10 mouse cellular contexts compared by ENCODE assay signal in genomic region chrX:11800400-11800941, GRCm38 (mm10).
DNase-seq lines count a peak whose midpoint lies in the region; ATAC-seq lines count a peak whose summit lies in the region.
"Had no signal": no experiment of that assay in that cellular context is flagged by ENCODE, and none has a peak within 500 bp of the region (broad histone marks: within the 10 kb centered on the region; RNA-seq: fewer than 3 reads in every experiment).

No protein-coding gene starts in this region.

- no peak overlapping the region for H3K4me3 ChIP-seq in hindbrain, embryonic 16.5 days (ENCODE audit: low read length)
- H3K4me3 ChIP-seq in hindbrain, embryonic 10.5 days: no peak overlapping the region
- H3K4me3 ChIP-seq: liver, embryonic 12.5 days; megakaryocyte, embryonic 14.5 days had no signal

- peaks cover 4% of the 10 kb centered on the region for H3K27me3 ChIP-seq in hindbrain, embryonic 16.5 days (replicated peaks; ENCODE audit: control insufficient read depth, insufficient read depth, low read length)
- H3K27me3 ChIP-seq in hindbrain, embryonic 10.5 days (ENCODE audit: insufficient read depth, poor library complexity, severe bottlenecking): peaks cover 93% of the 10 kb centered on the region

- H3K27ac ChIP-seq in hindbrain, embryonic 16.5 days (ENCODE audit: low read depth, low read length): no peak overlapping the region
- H3K27ac ChIP-seq in hindbrain, embryonic 10.5 days: no peak overlapping the region
- H3K27ac ChIP-seq: liver, embryonic 12.5 days had no signal

- no peak for DNase-seq in hindbrain, embryonic 10.5 days (ENCODE audit: low spot score)
- DNase-seq in cerebellum, postnatal 25 days: peak; percentile 79 to 80
- peak; percentile 47 to 68 for DNase-seq in layer of hippocampus, adult 8-10 months (ENCODE audit: low spot score in 2 of 2)
- DNase-seq in right cerebral cortex, postnatal 10 days (ENCODE audit: low spot score in 2 of 2): peak; percentile 75 to 81
- DNase-seq in lung, postnatal 4 days: no peak
- DNase-seq in adrenal gland, postnatal 10 days: no peak
- no peak for DNase-seq in urinary bladder, postnatal 4 days (ENCODE audit: low spot score in 2 of 2)

- ATAC-seq in hindbrain, embryonic 16.5 days: peak; percentile 67
- ATAC-seq: liver, embryonic 12.5 days had no signal

- no peak overlapping the region for H3K4me2 ChIP-seq in hindbrain, embryonic 16.5 days (ENCODE audit: low read length)
- H3K4me2 ChIP-seq: liver, embryonic 12.5 days had no signal

- no peaks in the 10 kb centered on the region for H3K9me3 ChIP-seq in hindbrain, embryonic 16.5 days (ENCODE audit: control insufficient read depth, low read length)
- no peaks in the 10 kb centered on the region for H3K9me3 ChIP-seq in hindbrain, embryonic 10.5 days
- H3K9me3 ChIP-seq: liver, embryonic 12.5 days had no signal

- H3K36me3 ChIP-seq in hindbrain, embryonic 16.5 days (ENCODE audit: control insufficient read depth, insufficient read depth, low read length): no peaks in the 10 kb centered on the region
- H3K36me3 ChIP-seq in hindbrain, embryonic 10.5 days: no peaks in the 10 kb centered on the region
- H3K36me3 ChIP-seq: liver, embryonic 12.5 days had no signal

- no peak overlapping the region for H3K9ac ChIP-seq in hindbrain, embryonic 16.5 days (ENCODE audit: low read depth, low read length)
- H3K9ac ChIP-seq: liver, embryonic 12.5 days had no signal

- WGBS in hindbrain, embryonic 16.5 days: 37% methylated on average over 16 of the region's 16 CpGs
- 72% methylated on average over 16 of the region's 16 CpGs for WGBS in hindbrain, embryonic 10.5 days

- no peaks in the 10 kb centered on the region; the same call in 1 of the 2 replicates for H3K4me1 ChIP-seq in hindbrain, embryonic 16.5 days (ENCODE audit: control insufficient read depth, insufficient read depth, low read depth, low read length)
- H3K4me1 ChIP-seq in hindbrain, embryonic 10.5 days (replicated peaks): peaks cover 49% of the 10 kb centered on the region

Comparison
In these comparisons a context has a peak if more than half of its experiments do, and no peak if none do; other contexts are left out.
1. DNase-seq: peak in cerebellum, postnatal 25 days (2 of 2), layer of hippocampus, adult 8-10 months (2 of 2) and right cerebral cortex, postnatal 10 days (2 of 2); none in hindbrain, embryonic 10.5 days (single experiment), lung, postnatal 4 days (0 of 2), adrenal gland, postnatal 10 days (single experiment) and urinary bladder, postnatal 4 days (0 of 2).